Mouse (Mus musculus) embryonic facial prominence, embryonic 13.5 days (tissue): Measurements from ENCODE around the gene Wdr81. TPM values are rescaled to one million over a fixed set of nuclear protein-coding genes. Genes with fewer than 3 reads are reported as not detected.
"Not testable (repeated sequence)": the region's sequence is repeated elsewhere in the genome, so short reads cannot be mapped to it uniquely, and the experiment has no call there.

Experiments
- ATAC-seq: fragments of 200-750 bp; cut with Nextera tagmentation; 2 replicates; pipeline ENCODE4 v1.8.0; 2017; ENCODE audit warnings: low read depth; ENCODE audit not compliant: insufficient number of reproducible peaks, insufficient read depth, low FRiP score, low TSS enrichment
- H3K27ac ChIP-seq: fragments of 300-500 bp; sonication (generic); 2 replicates; pipeline ENCODE4 v1.5.1; 2015; ENCODE audit warnings: moderate library complexity, mild to moderate bottlenecking, inconsistent platforms
- H3K27me3 ChIP-seq: fragments of 300-500 bp; sonication (generic); 2 replicates; pipeline ENCODE4 v1.6.1; 2015; ENCODE audit warnings: mild to moderate bottlenecking, inconsistent platforms
- H3K36me3 ChIP-seq: fragments of 300-500 bp; sonication (generic); 2 replicates; pipeline ENCODE4 v1.6.1; 2015; ENCODE audit warnings: mild to moderate bottlenecking, inconsistent platforms
- H3K4me1 ChIP-seq: fragments of 300-500 bp; sonication (generic); 2 replicates; pipeline ENCODE4 v1.6.1; 2015; ENCODE audit warnings: inconsistent platforms
- H3K4me2 ChIP-seq: fragments of 300-500 bp; sonication (generic); 2 replicates; pipeline ENCODE4 v1.6.1; 2015; ENCODE audit warnings: moderate library complexity, mild to moderate bottlenecking, inconsistent platforms
- H3K4me3 ChIP-seq: fragments of 300-500 bp; sonication (generic); 2 replicates; pipeline ENCODE4 v1.5.1; 2015; ENCODE audit warnings: mild to moderate bottlenecking, inconsistent platforms
- H3K9ac ChIP-seq: fragments of 300-500 bp; sonication (generic); 2 replicates; pipeline ENCODE4 v1.6.1; 2015; ENCODE audit warnings: mild to moderate bottlenecking, inconsistent platforms
- H3K9me3 ChIP-seq: fragments of 300-500 bp; sonication (generic); 2 replicates; pipeline ENCODE4 v1.6.1; 2016; ENCODE audit warnings: inconsistent platforms
- WGBS: fragments of 180-500 bp; shearing (Covaris S2); methylation state at CpG from one replicate; pipeline ENCODE4 v1.1.7; 2015; ENCODE audit warnings: mixed read lengths; 5-methylcytosine and 5-hydroxymethylcytosine counted together
- polyA plus RNA-seq: library from polyadenylated mRNA; unstranded; fragments of >200 nt; fragmentation: Nextera tagmentation; extraction: Ambion mirVana; gene quantifications from 2 replicates; pipeline ENCODE4 v1.2.1, GENCODE M21; 2015

Gene Wdr81
- polyA plus RNA-seq, 1 experiment from 2014 or later = 5.3 TPM

DNA sequence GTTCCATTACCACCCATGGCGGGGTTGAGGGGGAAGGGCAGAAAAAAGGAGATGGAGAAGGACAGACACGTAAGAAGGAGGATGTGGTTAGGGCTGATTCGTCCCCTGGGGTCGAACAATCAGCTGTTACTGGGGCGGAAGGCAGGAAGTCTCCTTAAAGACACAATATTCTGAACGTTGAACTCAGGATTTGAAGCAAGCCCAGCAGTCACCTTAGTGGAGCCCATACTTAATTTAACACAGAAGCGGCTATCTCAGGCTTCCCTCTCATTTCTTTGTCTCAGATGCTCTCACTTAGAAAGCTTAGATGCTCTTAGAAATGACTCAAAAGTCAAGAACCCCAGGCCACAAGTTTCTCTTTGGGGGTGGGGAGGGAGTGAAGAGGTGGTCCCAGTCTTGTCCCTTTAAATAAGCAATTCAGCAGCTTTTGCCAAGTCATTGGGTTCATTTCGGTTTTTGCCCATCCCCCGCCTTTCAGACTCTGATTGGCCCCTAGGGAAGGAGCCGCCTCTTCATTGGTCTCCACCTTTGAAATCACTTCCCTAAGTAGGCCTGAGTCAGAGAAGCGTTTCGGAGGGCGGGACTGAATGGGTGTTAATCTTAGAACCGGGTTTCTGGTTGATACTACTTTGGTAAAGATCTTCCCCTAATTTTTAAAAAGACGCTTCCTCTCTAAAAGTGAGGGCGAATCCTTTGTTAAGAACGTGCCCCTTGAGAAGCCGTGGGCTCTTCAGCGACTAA is 5.8 kb upstream of the Wdr81 start:
- Histone ChIP-seq H3K4me2 (peak overlapping the region; percentile 98), H3K27me3 (no peaks in the 10 kb centered on the region), H3K36me3 (peaks cover 4% of the 10 kb centered on the region), H3K4me1 (peaks cover 35% of the 10 kb centered on the region), H3K9ac (peak overlapping the region; percentile 70), H3K9me3 (no peaks in the 10 kb centered on the region), H3K4me3 (peak overlapping the region; percentile 64), H3K27ac (peak overlapping the region; percentile 95)
- WGBS = 3% methylated on average over 19 of the region's 19 CpGs
- ATAC-seq = 0 out of 2 replicates have a peak, but pooled peaks have one; percentile 34

GRCm38 (mm10) chr11:75459751-75460102 is 5.2 kb upstream of the Wdr81 start:
- Histone ChIP-seq H3K27ac (peak overlapping the region; percentile 95), H3K36me3 (no peaks in the 10 kb centered on the region), H3K27me3 (no peaks in the 10 kb centered on the region), H3K4me1 (peaks cover 41% of the 10 kb centered on the region), H3K4me2 (peak overlapping the region; percentile 98), H3K4me3 (peak overlapping the region; percentile 64), H3K9ac (peak overlapping the region; percentile 70; the same call in 1 of the 2 replicates), H3K9me3 (no peaks in the 10 kb centered on the region)
- WGBS = 19% methylated on average over 5 of the region's 5 CpGs
- no peak for ATAC-seq

- H3K9ac ChIP-seq = no peak overlapping the region
- H3K27me3 ChIP-seq = no peaks in the 10 kb centered on the region
- H3K4me1 ChIP-seq = peaks cover 42% of the 10 kb centered on the region
- no peaks in the 10 kb centered on the region for H3K36me3 ChIP-seq
- peak overlapping the region; percentile 98; the same call in 1 of the 2 replicates for H3K4me2 ChIP-seq
- no peak for ATAC-seq
- no peaks in the 10 kb centered on the region for H3K9me3 ChIP-seq
- peak overlapping the region; percentile 95; the same call in 1 of the 2 replicates for H3K27ac ChIP-seq
- H3K4me3 ChIP-seq = no peak overlapping the region
- WGBS = 74% methylated on average over 5 of the region's 5 CpGs
These were observed 4.7 kb upstream of the Wdr81 start for GRCm38 (mm10) chr11:75459141-75459711.

- H3K4me3 ChIP-seq = no peak overlapping the region
These were observed 4.1 kb upstream of the Wdr81 start for GRCm38 (mm10) chr11:75458628-75459041.

DNA sequence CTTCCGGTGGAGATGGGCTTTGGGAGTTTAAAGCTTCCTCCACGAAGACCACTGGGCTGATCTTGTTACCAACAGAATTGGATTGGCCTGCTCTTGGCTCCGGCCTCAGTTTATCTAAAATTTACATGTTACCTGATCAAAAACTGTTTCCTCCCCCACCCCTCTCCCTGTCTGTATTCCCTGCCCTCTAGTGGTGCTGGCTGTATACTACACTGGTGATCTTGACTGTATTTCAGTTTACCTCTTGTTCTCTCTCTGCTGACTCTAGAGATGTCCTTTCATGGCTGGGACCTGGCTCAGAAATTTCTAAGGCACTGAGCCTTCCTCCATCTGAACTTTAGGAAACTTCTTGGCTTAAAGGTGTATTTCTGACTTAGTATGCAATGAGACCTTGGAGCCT is 3.7 kb upstream of the Wdr81 start:
- Histone ChIP-seq H3K4me3 (no peak overlapping the region), H3K27me3 (no peaks in the 10 kb centered on the region), H3K4me2 (no peak overlapping the region), H3K27ac (no peak overlapping the region), H3K9me3 (no peaks in the 10 kb centered on the region), H3K36me3 (no peaks in the 10 kb centered on the region), H3K9ac (no peak overlapping the region), H3K4me1 (peaks cover 45% of the 10 kb centered on the region)
- ATAC-seq = no peak
- WGBS = 21% methylated on average over 3 of the region's 3 CpGs

More at GRCm38 (mm10) chr11:75458628-75459041, 4.1 kb upstream of the Wdr81 start:
- no peak overlapping the region for H3K4me2 ChIP-seq
- no peak for ATAC-seq
- peaks cover 46% of the 10 kb centered on the region for H3K4me1 ChIP-seq
- H3K36me3 ChIP-seq = no peaks in the 10 kb centered on the region
- WGBS = 81% methylated on average over 8 of the region's 8 CpGs
- no peaks in the 10 kb centered on the region for H3K27me3 ChIP-seq
- no peak overlapping the region for H3K9ac ChIP-seq
- H3K27ac ChIP-seq = no peak overlapping the region
- H3K9me3 ChIP-seq = no peaks in the 10 kb centered on the region

DNA sequence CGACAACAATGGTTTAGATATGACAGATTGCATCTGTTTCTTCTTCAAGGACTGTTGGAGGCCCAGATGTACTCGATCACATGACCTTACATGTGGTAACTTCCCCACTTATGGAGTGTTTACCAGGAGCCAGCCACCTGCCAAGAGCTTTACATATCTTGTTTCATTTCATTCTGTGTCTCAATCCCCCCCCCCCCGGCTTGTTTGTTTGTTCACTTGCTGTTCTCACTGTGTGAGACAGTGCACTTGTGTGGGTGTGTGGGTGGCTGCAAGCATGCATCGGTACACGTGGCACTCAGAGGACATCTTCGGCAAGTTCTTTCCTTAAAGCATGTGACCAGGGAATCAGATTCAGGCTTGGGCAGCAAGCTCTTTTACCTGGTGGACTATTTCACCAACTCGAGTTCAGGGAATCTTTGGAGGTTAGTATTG is 1.9 kb upstream of the Wdr81 start:
- Histone ChIP-seq H3K27me3 (no peaks in the 10 kb centered on the region), H3K9me3 (no peaks in the 10 kb centered on the region), H3K4me2 (no peak overlapping the region), H3K4me3 (no peak overlapping the region), H3K27ac (no peak overlapping the region), H3K4me1 (peaks cover 31% of the 10 kb centered on the region), H3K9ac (no peak overlapping the region), H3K36me3 (peaks cover 9% of the 10 kb centered on the region; the same call in 1 of the 2 replicates)
- ATAC-seq = no peak
- 82% methylated on average over 7 of the region's 7 CpGs for WGBS

DNA sequence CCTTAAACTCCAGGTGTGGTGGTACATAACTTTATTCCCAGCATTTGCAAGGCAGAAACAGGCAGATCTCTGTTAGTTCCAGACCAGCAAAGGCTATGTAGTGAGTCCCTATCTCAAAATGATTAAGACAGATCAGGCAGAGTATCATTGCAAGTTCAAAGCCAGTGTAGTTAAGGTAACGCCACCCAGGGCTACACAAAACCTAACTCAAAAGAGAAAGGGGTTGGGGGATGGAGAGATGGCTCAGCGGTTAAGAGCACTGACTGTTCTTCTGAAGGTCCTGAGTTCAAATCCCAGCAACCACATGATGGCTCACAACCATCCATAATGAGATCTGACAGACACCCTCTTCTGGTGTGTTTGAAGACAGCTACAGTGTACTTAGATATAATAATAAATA is 1.5 kb upstream of the Wdr81 start:
- WGBS = 90% methylated on average over 2 of the region's 2 CpGs
- not testable (repeated sequence) for H3K4me3 ChIP-seq, H3K4me2 ChIP-seq, H3K27me3 ChIP-seq, H3K9me3 ChIP-seq, H3K27ac ChIP-seq, H3K9ac ChIP-seq, ATAC-seq
- Histone ChIP-seq H3K4me1 (peaks cover 31% of the 10 kb centered on the region), H3K36me3 (peaks cover 14% of the 10 kb centered on the region)

GRCm38 (mm10) chr11:75455041-75455736 is 672 bp upstream of the Wdr81 start:
- no peak for ATAC-seq
- Histone ChIP-seq H3K27ac (peak overlapping the region; percentile 52), H3K4me2 (peak overlapping the region; percentile 100), H3K27me3 (no peaks in the 10 kb centered on the region), H3K9me3 (no peaks in the 10 kb centered on the region), H3K36me3 (peaks cover 20% of the 10 kb centered on the region), H3K9ac (peak overlapping the region; percentile 80), H3K4me1 (peaks cover 34% of the 10 kb centered on the region), H3K4me3 (peak overlapping the region; percentile 64)
- WGBS = 75% methylated on average over 10 of the region's 10 CpGs

GRCm38 (mm10) chr11:75452812-75453557 is 1.5 kb downstream of the Wdr81 start:
- H3K9ac ChIP-seq = peak overlapping the region; percentile 80; the same call in 1 of the 2 replicates

GRCm38 (mm10) chr11:75452081-75452480 is 2.4 kb downstream of the Wdr81 start:
- Histone ChIP-seq H3K36me3 (peaks cover 45% of the 10 kb centered on the region), H3K9me3 (no peaks in the 10 kb centered on the region), H3K4me3 (no peak overlapping the region), H3K4me2 (no peak overlapping the region), H3K9ac (no peak overlapping the region), H3K27me3 (no peaks in the 10 kb centered on the region), H3K27ac (no peak overlapping the region), H3K4me1 (peaks cover 22% of the 10 kb centered on the region)
- WGBS = 90% methylated on average over 8 of the region's 8 CpGs
- ATAC-seq = no peak

More at GRCm38 (mm10) chr11:75452812-75453557, 1.5 kb downstream of the Wdr81 start:
- Histone ChIP-seq H3K36me3 (peaks cover 36% of the 10 kb centered on the region), H3K27me3 (no peaks in the 10 kb centered on the region), H3K4me3 (no peak overlapping the region), H3K4me2 (peak overlapping the region; percentile 100), H3K9me3 (no peaks in the 10 kb centered on the region), H3K4me1 (peaks cover 22% of the 10 kb centered on the region), H3K27ac (no peak overlapping the region)
- ATAC-seq = no peak
- WGBS = 91% methylated on average over 31 of the region's 31 CpGs

DNA sequence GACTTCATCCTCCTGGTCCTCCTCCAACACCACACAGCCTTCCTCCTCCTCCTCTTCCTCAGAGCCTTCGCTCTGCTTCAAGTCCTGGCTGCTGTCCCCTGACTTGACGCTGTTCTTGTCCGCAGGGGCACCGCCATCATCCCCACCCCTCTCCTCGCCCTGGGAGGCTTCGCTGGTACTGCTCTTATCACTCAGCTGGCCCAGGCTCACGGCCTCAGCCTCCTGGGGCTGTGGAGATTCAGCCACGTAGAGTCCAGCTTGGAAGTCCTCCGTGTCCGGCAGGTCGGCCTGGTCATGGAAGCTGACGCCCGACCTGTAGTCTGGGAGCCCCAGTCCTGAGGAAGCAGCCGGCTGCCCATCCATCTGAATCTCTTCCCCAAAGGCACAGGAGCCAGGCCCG is 3.6 kb downstream of the Wdr81 start:
- no peaks in the 10 kb centered on the region for H3K9me3 ChIP-seq
- H3K4me3 ChIP-seq = no peak overlapping the region
- H3K27me3 ChIP-seq = no peaks in the 10 kb centered on the region
- H3K4me1 ChIP-seq = peaks cover 22% of the 10 kb centered on the region
- peaks cover 53% of the 10 kb centered on the region for H3K36me3 ChIP-seq
- 89% methylated on average over 15 of the region's 15 CpGs for WGBS
- no peak overlapping the region for H3K4me2 ChIP-seq
- peak overlapping the region; percentile 52; the same call in 1 of the 2 replicates for H3K9ac ChIP-seq
- ATAC-seq = no peak
- H3K27ac ChIP-seq = no peak overlapping the region
